Mouse (Mus musculus) embryonic stem cell, embryonic (primary cell): Measurements from ENCODE around the gene Lactbl1.

Experiments used
- CTCF ChIA-PET, 4 experiments: fragments of 300-600 bp in 2 of 4; fragments of 350-600 bp in 2 of 4; sonication (Branson Sonifier 250); formaldehyde crosslinking; loops; one replicate each; lab custom pipeline; 2022; ENCODE audit warnings: inconsistent platforms in 2 of 4; lab: Charles Lee
- POLR2A ChIA-PET, 4 experiments: fragments of 300-600 bp in 2 of 4; fragments of 350-600 bp in 2 of 4; sonication (Branson Sonifier 250); formaldehyde crosslinking; loops; one replicate each; lab custom pipeline; 2022; ENCODE audit warnings: antibody characterized with exemption in 4 of 4, inconsistent platforms in 1 of 4; lab: Charles Lee

Lactbl1 gene

GRCm38 (mm10) chr4:136622388-136622787, at the start of gene Lactbl1:
Gene Lactbl1, plus strand, starts transcription at chr4:136622621.
- ChIA-PET POLR2A (interaction anchor here in 3 of 4 experiments (0.9 to 1.6 kb wide), 6 partner anchors 12 to 208 kb away, joined by 3 to 4 read pairs (median 4); partner anchors contain the start of genes Luzp1 (in 1 of the 3) and Tex46 (in 1 of the 3)), CTCF (interaction anchor here (0.5 to 2.4 kb wide), 25 partner anchors 9 to 465 kb away, joined by 3 to 10 read pairs (median 4); partner anchors contain the start of gene Kdm1a (in 1 of the 4))

GRCm38 (mm10) chr4:136581885-136582284, 40.5 kb upstream of the Lactbl1 start:
- CTCF ChIA-PET = interaction anchor here in 2 of 4 experiments (0.6 to 0.8 kb wide), 2 partner anchors 40 to 46 kb away, joined by 3 to 4 read pairs; no protein-coding TSS in a partner anchor
- POLR2A ChIA-PET = interaction anchor here in 3 of 4 experiments (0.9 to 7.3 kb wide), 11 partner anchors 11 to 119 kb away, joined by 3 to 60 read pairs (median 4); no protein-coding TSS in a partner anchor

DNA sequence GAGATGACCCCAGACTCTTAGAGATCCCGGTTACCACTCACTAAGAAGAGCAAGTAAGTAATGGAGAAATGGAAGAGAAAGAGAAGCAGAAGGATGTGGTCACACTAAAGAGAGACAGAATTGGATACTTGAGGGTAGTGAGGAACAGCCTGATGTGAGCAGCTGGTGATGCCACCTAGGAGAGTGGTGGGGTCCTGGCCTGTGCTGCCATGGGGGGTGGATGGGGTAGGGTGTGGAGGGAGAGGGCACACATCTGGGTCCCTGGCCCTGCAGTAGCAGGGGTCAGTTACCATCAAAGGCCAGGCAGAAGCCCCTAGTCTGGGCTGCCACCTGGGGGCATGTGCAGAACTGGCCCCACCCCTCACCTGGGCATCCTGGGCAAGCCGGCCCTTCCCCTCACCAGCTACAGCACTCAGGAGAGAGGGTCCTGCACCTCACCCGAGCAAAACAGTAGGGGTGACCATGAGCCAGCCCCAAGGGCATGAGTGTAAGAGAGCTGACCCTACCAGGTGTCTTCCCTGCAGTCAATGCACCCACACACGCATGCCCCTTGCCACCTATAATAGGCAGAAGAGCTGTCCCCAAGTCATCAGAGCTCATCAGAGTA, 35.1 kb upstream of the Lactbl1 start:
- CTCF ChIA-PET = interaction anchor here in 1 of 4 experiments (0.9 to 1.2 kb wide), 3 partner anchors 11 to 34 kb away, joined by 3 read pairs; no protein-coding TSS in a partner anchor
- POLR2A ChIA-PET = interaction anchor here in 2 of 4 experiments (0.8 to 7.3 kb wide), 18 partner anchors 6 to 126 kb away, joined by 3 to 60 read pairs (median 4); partner anchors contain the start of gene Kdm1a (in 1 of the 2)

DNA sequence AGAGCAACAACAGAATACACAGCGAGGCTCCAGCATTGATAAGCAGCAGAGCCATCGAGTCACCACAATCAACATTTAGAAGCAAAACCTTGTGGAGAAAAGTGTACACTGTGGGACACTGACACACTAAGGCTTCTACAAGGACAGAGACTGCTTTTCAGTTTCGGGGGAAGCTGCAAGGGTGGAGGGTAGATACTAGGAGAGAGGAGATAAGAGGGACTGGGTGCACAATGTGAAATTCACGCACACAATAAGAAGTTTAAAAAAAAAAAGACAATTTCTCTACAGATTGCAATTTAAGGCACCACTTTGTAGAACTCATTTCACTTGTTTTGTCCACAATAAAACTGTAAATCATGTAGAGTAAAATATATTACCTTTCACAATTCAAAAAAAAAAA, 34.4 kb upstream of the Lactbl1 start:
- ChIA-PET CTCF (interaction anchor here in 1 of 4 experiments (0.9 to 1.2 kb wide), 3 partner anchors 10 to 33 kb away, joined by 3 read pairs; no protein-coding TSS in a partner anchor), POLR2A (interaction anchor here in 2 of 4 experiments (0.8 to 2.8 kb wide), 17 partner anchors 8 to 127 kb away, joined by 3 to 10 read pairs (median 5); partner anchors contain the start of gene Kdm1a (in 1 of the 2))

GRCm38 (mm10) chr4:136592111-136592510, 30.3 kb upstream of the Lactbl1 start:
- CTCF ChIA-PET = interaction anchor here in 2 of 4 experiments (0.7 to 1.5 kb wide), 4 partner anchors 9 to 404 kb away, joined by 3 to 13 read pairs (median 4); no protein-coding TSS in a partner anchor
- POLR2A ChIA-PET = interaction anchor here in 3 of 4 experiments (0.6 to 7.6 kb wide), 25 partner anchors 8 to 1085 kb away, joined by 3 to 82 read pairs (median 4); partner anchors contain the start of genes Kdm1a (in 2 of the 3), 6030445D17Rik (in 1 of the 3) and Hnrnpr (in 1 of the 3)

- POLR2A ChIA-PET = interaction anchor here (0.6 to 7.6 kb wide), 40 partner anchors 8 to 1041 kb away, joined by 3 to 82 read pairs (median 5); partner anchors contain the start of genes Kdm1a (in 2 of the 4), 6030445D17Rik (in 1 of the 4), E2f2 (in 1 of the 4) and Htr1d (in 1 of the 4)
- CTCF ChIA-PET = interaction anchor here in 3 of 4 experiments (0.6 to 1.3 kb wide), 5 partner anchors 27 to 375 kb away, joined by 3 to 4 read pairs (median 3); no protein-coding TSS in a partner anchor
Observed at GRCm38 (mm10) chr4:136594006-136594405, 28.4 kb upstream of the Lactbl1 start.

- ChIA-PET POLR2A (interaction anchor here in 2 of 4 experiments (0.7 to 7.6 kb wide), 21 partner anchors 7 to 1182 kb away, joined by 3 to 82 read pairs (median 4); partner anchors contain the start of genes 6030445D17Rik (in 1 of the 2), Htr1d (in 1 of the 2), Kdm1a (in 1 of the 2) and Tex46 (in 1 of the 2)), CTCF (interaction anchor here in 2 of 4 experiments (0.7 to 1.1 kb wide), 2 partner anchors 45 to 69 kb away, joined by 3 to 4 read pairs; no protein-coding TSS in a partner anchor)
Observed at GRCm38 (mm10) chr4:136595221-136595620, 27.2 kb upstream of the Lactbl1 start.

GRCm38 (mm10) chr4:136598268-136598876, 24.0 kb upstream of the Lactbl1 start:
- CTCF ChIA-PET = interaction anchor here in 2 of 4 experiments (0.5 to 1.7 kb wide), 4 partner anchors 11 to 181 kb away, joined by 3 to 4 read pairs (median 3); no protein-coding TSS in a partner anchor
- POLR2A ChIA-PET = interaction anchor here in 3 of 4 experiments (0.6 to 2.0 kb wide), 16 partner anchors 7 to 309 kb away, joined by 3 to 6 read pairs (median 4); partner anchors contain the start of genes 6030445D17Rik (in 1 of the 3) and Luzp1 (in 1 of the 3)

- ChIA-PET POLR2A (interaction anchor here in 3 of 4 experiments (0.6 to 7.8 kb wide), 13 partner anchors 8 to 314 kb away, joined by 3 to 82 read pairs (median 4); partner anchors contain the start of gene Luzp1 (in 1 of the 3)), CTCF (interaction anchor here in 3 of 4 experiments (0.7 to 1.1 kb wide), 8 partner anchors 16 to 196 kb away, joined by 3 to 4 read pairs (median 3); no protein-coding TSS in a partner anchor)
Observed at GRCm38 (mm10) chr4:136599869-136600268, 22.6 kb upstream of the Lactbl1 start.

DNA sequence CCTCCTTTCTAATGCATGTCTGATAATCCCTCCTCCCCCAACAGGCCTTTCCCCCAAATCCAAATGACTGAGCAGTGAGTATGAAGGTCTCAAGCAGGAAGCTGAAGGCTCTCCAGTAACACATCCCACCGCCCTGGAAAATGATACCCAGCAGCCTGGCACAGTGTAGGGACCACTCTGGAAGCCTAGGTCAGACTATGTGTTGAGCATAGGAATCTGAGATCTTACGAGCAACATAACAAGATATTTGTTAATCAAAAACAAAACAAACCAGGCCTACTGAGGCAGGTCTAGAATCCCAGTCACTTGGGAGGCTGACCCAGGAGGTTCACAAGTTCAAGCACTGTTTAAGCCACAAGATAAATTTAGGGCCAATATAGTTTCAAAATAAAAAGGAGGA, 21.9 kb upstream of the Lactbl1 start:
- CTCF ChIA-PET = interaction anchor here (0.6 to 1.3 kb wide), 9 partner anchors 17 to 38 kb away, joined by 3 to 4 read pairs (median 3); no protein-coding TSS in a partner anchor
- POLR2A ChIA-PET = interaction anchor here in 3 of 4 experiments (0.6 to 7.8 kb wide), 14 partner anchors 8 to 176 kb away, joined by 3 to 82 read pairs (median 5); partner anchors contain the start of gene Luzp1 (in 2 of the 3)

GRCm38 (mm10) chr4:136601476-136601875, 20.9 kb upstream of the Lactbl1 start:
- ChIA-PET POLR2A (interaction anchor here in 3 of 4 experiments (0.6 to 7.8 kb wide), 16 partner anchors 9 to 177 kb away, joined by 3 to 82 read pairs (median 4); partner anchors contain the start of genes 6030445D17Rik (in 1 of the 3) and Luzp1 (in 1 of the 3)), CTCF (interaction anchor here in 3 of 4 experiments (0.7 to 1.8 kb wide), 4 partner anchors 10 to 21 kb away, joined by 3 to 9 read pairs (median 3); partner anchors contain the start of gene Lactbl1 (in 1 of the 3))

DNA sequence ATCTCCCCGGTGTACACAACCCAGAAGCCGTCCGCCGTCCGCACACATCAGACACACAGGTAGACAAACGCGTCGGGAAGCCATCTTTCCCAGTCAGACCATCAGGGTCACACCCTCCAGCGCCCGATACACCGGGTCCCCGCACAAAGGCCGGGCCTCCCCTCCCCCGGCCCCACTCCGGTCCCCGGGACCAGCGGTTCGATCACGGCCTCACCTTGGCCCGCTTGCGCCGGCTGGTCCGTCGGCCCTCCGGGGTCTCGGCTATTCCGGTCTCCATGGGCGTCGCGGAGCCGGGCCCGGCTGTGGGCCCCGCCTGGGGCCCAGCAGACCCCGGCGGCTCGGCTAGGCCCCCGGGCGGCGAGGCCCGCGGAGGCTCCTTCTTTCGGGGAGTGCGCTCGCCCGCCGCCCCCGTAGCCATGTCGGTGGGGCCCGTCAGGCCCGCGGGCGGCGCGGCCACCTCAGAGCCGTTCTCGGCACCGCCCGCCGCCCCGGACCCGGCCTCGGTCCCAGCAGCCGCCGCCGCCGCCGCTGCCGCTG, 20.3 kb upstream of the Lactbl1 start:
- POLR2A ChIA-PET = interaction anchor here (0.6 to 7.8 kb wide), 26 partner anchors 9 to 567 kb away, joined by 3 to 82 read pairs (median 4); partner anchors contain the start of genes 6030445D17Rik (in 3 of the 4) and Luzp1 (in 1 of the 4)
- CTCF ChIA-PET = interaction anchor here in 3 of 4 experiments (0.6 to 1.8 kb wide), 10 partner anchors 10 to 373 kb away, joined by 3 to 9 read pairs (median 3); partner anchors contain the start of gene Lactbl1 (in 1 of the 3)

DNA sequence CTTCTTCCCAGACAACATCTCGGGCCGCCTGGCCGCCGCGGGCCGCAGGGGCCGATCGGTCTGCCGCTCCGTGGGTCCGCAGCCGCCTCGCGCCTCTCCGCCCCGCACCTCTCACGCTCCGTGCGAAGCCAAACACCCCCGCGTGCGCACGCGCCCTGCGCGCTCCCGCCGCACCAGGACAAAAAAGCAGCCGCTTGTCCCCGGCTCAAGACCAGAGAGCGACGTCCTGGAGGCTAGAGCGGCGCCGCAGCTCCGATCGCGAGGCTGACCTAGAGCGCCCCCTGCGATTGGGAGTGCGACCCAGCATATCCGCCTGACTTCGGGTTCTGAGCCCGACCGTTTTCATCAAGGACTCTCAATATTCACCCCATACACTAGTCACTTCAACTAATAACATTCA, 19.9 kb upstream of the Lactbl1 start, which contains the start of gene Kdm1a:
Gene Kdm1a, minus strand, starts transcription at position 156 of the 400 bp plus-strand sequence.
- ChIA-PET CTCF (interaction anchor here in 2 of 4 experiments (0.6 to 1.8 kb wide), 8 partner anchors 11 to 373 kb away, joined by 3 to 9 read pairs (median 4); partner anchors contain the start of gene Lactbl1 (in 1 of the 2)), POLR2A (interaction anchor here (0.6 to 7.8 kb wide), 19 partner anchors 10 to 568 kb away, joined by 3 to 82 read pairs (median 4); partner anchors contain the start of gene 6030445D17Rik (in 2 of the 4))

GRCm38 (mm10) chr4:136605756-136606485, 16.5 kb upstream of the Lactbl1 start:
- CTCF ChIA-PET = interaction anchor here in 2 of 4 experiments (0.7 to 1.8 kb wide), 3 partner anchors 12 to 345 kb away, joined by 3 to 8 read pairs (median 4); no protein-coding TSS in a partner anchor

GRCm38 (mm10) chr4:136610387-136610856, 12.0 kb upstream of the Lactbl1 start, which contains the start of gene Tex46:
Gene Tex46, plus strand, starts transcription at chr4:136610437.
- POLR2A ChIA-PET = interaction anchor here in 3 of 4 experiments (0.6 to 1.7 kb wide), 9 partner anchors 11 to 734 kb away, joined by 3 to 6 read pairs (median 3); no protein-coding TSS in a partner anchor
- CTCF ChIA-PET = interaction anchor here in 3 of 4 experiments (0.6 kb wide), 3 partner anchors 56 to 960 kb away, joined by 3 read pairs; no protein-coding TSS in a partner anchor

More at GRCm38 (mm10) chr4:136605756-136606485, 16.5 kb upstream of the Lactbl1 start:
- POLR2A ChIA-PET = interaction anchor here (0.6 to 7.8 kb wide), 26 partner anchors 8 to 634 kb away, joined by 3 to 82 read pairs (median 4); partner anchors contain the start of genes Lactbl1 (in 1 of the 4) and Luzp1 (in 1 of the 4)
